Mouse (Mus musculus): ENCODE data around the gene Ctdspl. TPM values are rescaled to one million over a fixed set of nuclear protein-coding genes. Genes with fewer than 3 reads are reported as not detected.

The Ctdspl gene
- polyA plus RNA-seq, 1 experiment from 2014 or later: 3.7 TPM

GRCm38 (mm10) chr9:118925286-118926110 lies 755 bp upstream of the Ctdspl start:
- H3K4me1 ChIP-seq (ENCODE audit: control insufficient read depth, low read depth, low read length): peaks cover 33% of the 10 kb centered on the region
- under 1% methylated on average over 53 of the region's 53 CpGs for WGBS (ENCODE audit: insufficient replicate concordance)

GRCm38 (mm10) chr9:118926688-118927321 lies 552 bp downstream of the Ctdspl start:
- Histone ChIP-seq H3K27ac (ENCODE audit: low read length) (peak overlapping the region; percentile 71), H3K4me2 (ENCODE audit: low read depth, low read length) (peak overlapping the region; percentile 98), H3K4me1 (ENCODE audit: control insufficient read depth, low read depth, low read length) (peaks cover 33% of the 10 kb centered on the region), H3K4me3 (ENCODE audit: low read depth, low read length) (peak overlapping the region; percentile 81), H3K36me3 (ENCODE audit: control insufficient read depth, insufficient read depth) (no peaks in the 10 kb centered on the region), H3K27me3 (ENCODE audit: control insufficient read depth, insufficient read depth, low read depth, low read length) (no peaks in the 10 kb centered on the region), H3K9me3 (replicated peaks; ENCODE audit: control insufficient read depth, low read length) (no peaks in the 10 kb centered on the region), H3K9ac (ENCODE audit: low read depth, low read length) (peak overlapping the region; percentile 83)
- peak; percentile 1; the same call in 1 of the 2 replicates for ATAC-seq (ENCODE audit: low read depth)
- 2% methylated on average over 48 of the region's 68 CpGs for WGBS (ENCODE audit: insufficient replicate concordance)

More at GRCm38 (mm10) chr9:118925286-118926110, 755 bp upstream of the Ctdspl start:
- Histone ChIP-seq H3K4me3 (ENCODE audit: low read depth, low read length) (peak overlapping the region; percentile 81), H3K9me3 (replicated peaks; ENCODE audit: control insufficient read depth, low read length) (no peaks in the 10 kb centered on the region), H3K27me3 (ENCODE audit: control insufficient read depth, insufficient read depth, low read depth, low read length) (no peaks in the 10 kb centered on the region), H3K27ac (ENCODE audit: low read length) (peak overlapping the region; percentile 88), H3K4me2 (ENCODE audit: low read depth, low read length) (peak overlapping the region; percentile 98), H3K9ac (ENCODE audit: low read depth, low read length) (peak overlapping the region; percentile 83), H3K36me3 (ENCODE audit: control insufficient read depth, insufficient read depth) (no peaks in the 10 kb centered on the region)
- peak; percentile 85 for ATAC-seq (ENCODE audit: low read depth)

- no peak for ATAC-seq (ENCODE audit: low read depth)
- Histone ChIP-seq H3K4me3 (ENCODE audit: low read depth, low read length) (peak overlapping the region; percentile 81), H3K9me3 (replicated peaks; ENCODE audit: control insufficient read depth, low read length) (no peaks in the 10 kb centered on the region), H3K4me2 (ENCODE audit: low read depth, low read length) (peak overlapping the region; percentile 98), H3K4me1 (ENCODE audit: control insufficient read depth, low read depth, low read length) (peaks cover 33% of the 10 kb centered on the region), H3K27me3 (ENCODE audit: control insufficient read depth, insufficient read depth, low read depth, low read length) (no peaks in the 10 kb centered on the region), H3K36me3 (ENCODE audit: control insufficient read depth, insufficient read depth) (no peaks in the 10 kb centered on the region), H3K9ac (ENCODE audit: low read depth, low read length) (peak overlapping the region; percentile 83), H3K27ac (ENCODE audit: low read length) (peak overlapping the region; percentile 34; the same call in 1 of the 2 replicates)
- WGBS (ENCODE audit: insufficient replicate concordance): 15% methylated on average over 8 of the region's 8 CpGs
These were observed 1.2 kb downstream of the Ctdspl start for GRCm38 (mm10) chr9:118927501-118927900.

- Histone ChIP-seq H3K27ac (ENCODE audit: low read length) (peak overlapping the region; percentile 34; the same call in 1 of the 2 replicates), H3K4me3 (ENCODE audit: low read depth, low read length) (peak overlapping the region; percentile 81), H3K9ac (ENCODE audit: low read depth, low read length) (peak overlapping the region; percentile 41), H3K9me3 (replicated peaks; ENCODE audit: control insufficient read depth, low read length) (no peaks in the 10 kb centered on the region), H3K4me2 (ENCODE audit: low read depth, low read length) (peak overlapping the region; percentile 98), H3K36me3 (ENCODE audit: control insufficient read depth, insufficient read depth) (no peaks in the 10 kb centered on the region), H3K27me3 (ENCODE audit: control insufficient read depth, insufficient read depth, low read depth, low read length) (no peaks in the 10 kb centered on the region), H3K4me1 (ENCODE audit: control insufficient read depth, low read depth, low read length) (peaks cover 33% of the 10 kb centered on the region)
- 59% methylated on average over 2 of the region's 2 CpGs for WGBS (ENCODE audit: insufficient replicate concordance)
- no peak for ATAC-seq (ENCODE audit: low read depth)
These were observed 1.8 kb downstream of the Ctdspl start for GRCm38 (mm10) chr9:118928007-118928406.

GRCm38 (mm10) chr9:118928656-118929055 lies 2.4 kb downstream of the Ctdspl start:
- WGBS (ENCODE audit: insufficient replicate concordance): 46% methylated on average over 7 of the region's 7 CpGs
- H3K4me1 ChIP-seq (ENCODE audit: control insufficient read depth, low read depth, low read length): peaks cover 33% of the 10 kb centered on the region
- H3K4me2 ChIP-seq (ENCODE audit: low read depth, low read length): peak overlapping the region; percentile 98
- peak overlapping the region; percentile 41; the same call in 1 of the 2 replicates for H3K9ac ChIP-seq (ENCODE audit: low read depth, low read length)
- H3K9me3 ChIP-seq (replicated peaks; ENCODE audit: control insufficient read depth, low read length): no peaks in the 10 kb centered on the region
- ATAC-seq (ENCODE audit: low read depth): no peak
- no peak overlapping the region for H3K4me3 ChIP-seq (ENCODE audit: low read depth, low read length)
- H3K36me3 ChIP-seq (ENCODE audit: control insufficient read depth, insufficient read depth): no peaks in the 10 kb centered on the region
- H3K27me3 ChIP-seq (ENCODE audit: control insufficient read depth, insufficient read depth, low read depth, low read length): no peaks in the 10 kb centered on the region
- peak overlapping the region; percentile 71 for H3K27ac ChIP-seq (ENCODE audit: low read length)

- H3K9me3 ChIP-seq (replicated peaks; ENCODE audit: control insufficient read depth, low read length): no peaks in the 10 kb centered on the region
- 68% methylated on average over 9 of the region's 9 CpGs for WGBS (ENCODE audit: insufficient replicate concordance)
- ATAC-seq (ENCODE audit: low read depth): no peak
- no peak overlapping the region for H3K9ac ChIP-seq (ENCODE audit: low read depth, low read length)
- H3K4me2 ChIP-seq (ENCODE audit: low read depth, low read length): no peak overlapping the region
- peaks cover 25% of the 10 kb centered on the region for H3K4me1 ChIP-seq (ENCODE audit: control insufficient read depth, low read depth, low read length)
- no peaks in the 10 kb centered on the region for H3K27me3 ChIP-seq (ENCODE audit: control insufficient read depth, insufficient read depth, low read depth, low read length)
- no peak overlapping the region for H3K27ac ChIP-seq (ENCODE audit: low read length)
- no peaks in the 10 kb centered on the region for H3K36me3 ChIP-seq (ENCODE audit: control insufficient read depth, insufficient read depth)
- H3K4me3 ChIP-seq (ENCODE audit: low read depth, low read length): no peak overlapping the region
These were observed 4.4 kb downstream of the Ctdspl start for GRCm38 (mm10) chr9:118930611-118931010.

- no peaks in the 10 kb centered on the region for H3K9me3 ChIP-seq (replicated peaks; ENCODE audit: control insufficient read depth, low read length)
- WGBS (ENCODE audit: insufficient replicate concordance): 73% methylated on average over 9 of the region's 9 CpGs
- H3K9ac ChIP-seq (ENCODE audit: low read depth, low read length): no peak overlapping the region
These were observed 7.5 kb downstream of the Ctdspl start for GRCm38 (mm10) chr9:118933800-118934199.

GRCm38 (mm10) chr9:118934319-118934718 lies 8.1 kb downstream of the Ctdspl start:
- Histone ChIP-seq H3K4me2 (ENCODE audit: low read depth, low read length) (no peak overlapping the region), H3K36me3 (ENCODE audit: control insufficient read depth, insufficient read depth) (no peaks in the 10 kb centered on the region), H3K9me3 (replicated peaks; ENCODE audit: control insufficient read depth, low read length) (no peaks in the 10 kb centered on the region), H3K4me3 (ENCODE audit: low read depth, low read length) (no peak overlapping the region), H3K4me1 (ENCODE audit: control insufficient read depth, low read depth, low read length) (no peaks in the 10 kb centered on the region; the same call in none of the 2 replicates), H3K9ac (ENCODE audit: low read depth, low read length) (no peak overlapping the region), H3K27ac (ENCODE audit: low read length) (no peak overlapping the region), H3K27me3 (ENCODE audit: control insufficient read depth, insufficient read depth, low read depth, low read length) (no peaks in the 10 kb centered on the region)
- no peak for ATAC-seq (ENCODE audit: low read depth)
- WGBS (ENCODE audit: insufficient replicate concordance): 73% methylated on average over 12 of the region's 12 CpGs

More at GRCm38 (mm10) chr9:118933800-118934199, 7.5 kb downstream of the Ctdspl start:
- ATAC-seq (ENCODE audit: low read depth): no peak
- H3K4me3 ChIP-seq (ENCODE audit: low read depth, low read length): no peak overlapping the region
- H3K27ac ChIP-seq (ENCODE audit: low read length): no peak overlapping the region
- no peaks in the 10 kb centered on the region for H3K27me3 ChIP-seq (ENCODE audit: control insufficient read depth, insufficient read depth, low read depth, low read length)
- no peaks in the 10 kb centered on the region for H3K36me3 ChIP-seq (ENCODE audit: control insufficient read depth, insufficient read depth)
- no peaks in the 10 kb centered on the region; the same call in none of the 2 replicates for H3K4me1 ChIP-seq (ENCODE audit: control insufficient read depth, low read depth, low read length)
- H3K4me2 ChIP-seq (ENCODE audit: low read depth, low read length): no peak overlapping the region

- WGBS (ENCODE audit: insufficient replicate concordance): 67% methylated on average over 13 of the region's 13 CpGs
- no peaks in the 10 kb centered on the region for H3K9me3 ChIP-seq (replicated peaks; ENCODE audit: control insufficient read depth, low read length)
- ATAC-seq (ENCODE audit: low read depth): no peak
These were observed 8.8 kb downstream of the Ctdspl start for GRCm38 (mm10) chr9:118935098-118935497.

More at GRCm38 (mm10) chr9:118935098-118935497, 8.8 kb downstream of the Ctdspl start:
- no peaks in the 10 kb centered on the region for H3K36me3 ChIP-seq (ENCODE audit: control insufficient read depth, insufficient read depth)
- no peaks in the 10 kb centered on the region for H3K27me3 ChIP-seq (ENCODE audit: control insufficient read depth, insufficient read depth, low read depth, low read length)
- no peak overlapping the region for H3K4me2 ChIP-seq (ENCODE audit: low read depth, low read length)
- no peak overlapping the region for H3K4me3 ChIP-seq (ENCODE audit: low read depth, low read length)
- no peak overlapping the region for H3K9ac ChIP-seq (ENCODE audit: low read depth, low read length)
- H3K27ac ChIP-seq (ENCODE audit: low read length): no peak overlapping the region
- no peaks in the 10 kb centered on the region; the same call in none of the 2 replicates for H3K4me1 ChIP-seq (ENCODE audit: control insufficient read depth, low read depth, low read length)
